Mouse (Mus musculus) ES-E14 (cell line): Measurements from ENCODE around the gene Melk.

Experiments used
- HCFC1 ChIP-seq: IDR thresholded peaks from 2 replicates; pipeline ENCODE4 v1.6.1; 2012; ENCODE audit warnings: low read length, inconsistent platforms, borderline replicate concordance; ENCODE audit not compliant: insufficient read depth
- ZC3H11A ChIP-seq: IDR thresholded peaks from 2 replicates; pipeline ENCODE4 v1.6.1; 2012; ENCODE audit warnings: low read depth, mild to moderate bottlenecking, inconsistent platforms, low read length, borderline replicate concordance

- TF ChIP-seq ZC3H11A (no peak), HCFC1 (no peak)
These were observed 26.0 kb downstream of the Melk start for GRCm38 (mm10) chr4:44326721-44327120.
